Mouse (Mus musculus) B cell, adult 62 days (primary cell): Measurements from ENCODE around the gene Anapc10. TPM values are rescaled to one million over a fixed set of nuclear protein-coding genes. Genes with fewer than 3 reads are reported as not detected.

Source experiments
- total RNA-seq: library from RNA; stranded (reverse); gene quantifications from 4 replicates; pipeline ENCODE4 v1.2.4, GENCODE M21; 2023

The Anapc10 gene
- total RNA-seq: 4.4 to 8.6 TPM (median 6.9 TPM) in 4 replicates

DNA sequence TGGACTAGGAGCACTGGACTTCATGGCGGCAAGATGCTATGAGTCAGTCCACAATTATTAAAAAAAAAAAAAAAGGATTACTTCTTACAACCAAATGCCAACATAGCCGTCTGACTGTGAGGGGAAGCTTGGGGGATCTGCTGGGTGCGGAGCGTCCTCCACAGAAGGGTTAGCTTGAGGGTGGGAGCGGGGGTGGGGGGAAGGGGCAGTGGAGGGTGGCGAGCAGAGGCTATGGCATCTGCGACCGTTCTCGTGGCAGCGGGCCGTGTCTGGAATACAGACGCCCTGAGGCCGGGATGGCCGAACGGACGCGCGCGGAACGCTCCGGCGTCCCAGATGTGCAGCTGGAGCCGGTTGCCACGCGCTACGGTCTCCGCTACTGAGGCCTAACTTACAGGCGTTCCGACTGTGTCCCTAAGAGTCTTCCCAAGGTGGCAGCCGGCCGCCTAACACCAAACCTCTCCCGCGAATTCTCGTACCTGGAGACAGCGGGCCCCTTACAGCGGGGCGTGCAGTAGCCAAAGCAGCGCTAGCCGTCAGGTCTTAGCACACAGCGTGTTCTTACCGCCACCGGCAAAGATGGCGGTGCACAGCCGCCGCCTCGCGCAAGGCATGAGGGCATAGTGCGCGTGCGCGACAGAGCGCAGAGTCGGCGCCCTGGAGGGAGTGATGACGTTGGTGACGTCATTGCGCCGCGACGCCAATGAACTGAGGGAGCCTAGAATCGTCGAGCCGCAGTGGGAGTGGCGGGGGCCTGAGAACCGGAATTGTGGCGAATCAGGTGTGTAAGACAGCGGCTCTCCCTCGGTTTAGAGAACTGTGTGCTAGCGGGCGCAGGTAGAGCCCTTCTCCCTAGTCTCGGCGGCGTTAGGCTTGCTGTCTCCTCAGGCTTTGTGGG is at the start of gene Anapc10, which contains the start of gene Abce1:
TSS of gene Anapc10 (plus strand) at position 757 of the 898 bp plus-strand sequence.
TSS of gene Abce1 (minus strand) at position 677 of the 898 bp plus-strand sequence.

Other genes with a start within 250 kb of the Anapc10 start
- 79.1 to 93.1 TPM (median 84.8 TPM) in 4 replicates for gene Otud4, start 72.2 kb upstream of the Anapc10 start, total RNA-seq
- 72.3 to 83.1 TPM (median 77.0 TPM) in 4 replicates for gene Abce1, start 80 bp upstream of the Anapc10 start, total RNA-seq